Mouse (Mus musculus) forebrain, embryonic 10.5 days (tissue): ENCODE measurements around the gene Csnk1d. TPM values are rescaled to one million over a fixed set of nuclear protein-coding genes. Genes with fewer than 3 reads are reported as not detected.

Source experiments
- DNase-seq: peaks from one replicate; pipeline ENCODE4 v3.0.0-alpha.2; 2017; ENCODE audit warnings: low spot score; ENCODE audit errors: extremely low spot score
- H3K27ac ChIP-seq: fragments of 300-500 bp; sonication (generic); 2 replicates; pipeline ENCODE4 v1.5.1; 2016; ENCODE audit warnings: mild to moderate bottlenecking
- H3K27me3 ChIP-seq: fragments of 300-500 bp; sonication (generic); 2 replicates; pipeline ENCODE4 v1.6.1; 2016; ENCODE audit warnings: mild to moderate bottlenecking; ENCODE audit not compliant: poor library complexity, severe bottlenecking
- H3K36me3 ChIP-seq: fragments of 300-500 bp; sonication (generic); replicated peaks from 2 replicates; pipeline ENCODE4 v1.6.1; 2016; ENCODE audit warnings: mild to moderate bottlenecking, moderate library complexity
- H3K4me1 ChIP-seq: fragments of 300-500 bp; sonication (generic); 2 replicates; pipeline ENCODE4 v1.6.1; 2016
- H3K4me3 ChIP-seq: fragments of 300-500 bp; sonication (generic); 2 replicates; pipeline ENCODE4 v1.5.1; 2016; ENCODE audit warnings: mild to moderate bottlenecking, moderate library complexity
- H3K9me3 ChIP-seq: fragments of 300-500 bp; sonication (generic); 2 replicates; pipeline ENCODE4 v1.6.1; 2016; ENCODE audit warnings: mild to moderate bottlenecking, moderate library complexity
- WGBS: fragments of 180-500 bp; shearing (Covaris S2); methylation state at CpG from one replicate; pipeline ENCODE4 v1.1.7; 2016; 5-methylcytosine and 5-hydroxymethylcytosine counted together
- polyA plus RNA-seq: library from polyadenylated mRNA; unstranded; fragments of >200 nt; fragmentation: Nextera tagmentation; extraction: Ambion mirVana; gene quantifications from 2 replicates; pipeline ENCODE4 v1.2.1, GENCODE M21; 2016

Gene Csnk1d
- polyA plus RNA-seq: 120 and 123 TPM in 2 replicates

GRCm38 (mm10) chr11:120990951-120991526 lies at the start of gene Csnk1d:
Csnk1d (minus strand) TSS chr11:120991330.
- Histone ChIP-seq H3K27ac (peak within 1 kb of the TSS; percentile 100), H3K4me3 (peak within 1 kb of the TSS; percentile 100), H3K9me3 (no peaks in the 10 kb centered on the region), H3K27me3 (no peaks in the 10 kb centered on the region), H3K36me3 (peaks cover 32% of the 10 kb centered on the region), H3K4me1 (peaks cover 51% of the 10 kb centered on the region)
- peak; percentile 98 for DNase-seq
- WGBS: under 1% methylated on average over 59 of the region's 59 CpGs

GRCm38 (mm10) chr11:121039302-121039701 lies 48.2 kb upstream of the Csnk1d start, which contains the start of gene Cd7:
Cd7 (minus strand) TSS chr11:121039418.
- no peaks in the 10 kb centered on the region for H3K4me1 ChIP-seq
- H3K27ac ChIP-seq: no peak within 1 kb of the TSS
- H3K36me3 ChIP-seq: no peaks in the 10 kb centered on the region
- 76% methylated on average over 5 of the region's 5 CpGs for WGBS
- no peak for DNase-seq
- H3K4me3 ChIP-seq: no peak within 1 kb of the TSS
- peaks cover 20% of the 10 kb centered on the region for H3K27me3 ChIP-seq
- H3K9me3 ChIP-seq: no peaks in the 10 kb centered on the region

GRCm38 (mm10) chr11:121038366-121039240 lies 47.5 kb upstream of the Csnk1d start:
- WGBS: 88% methylated on average over 11 of the region's 11 CpGs
- H3K27ac ChIP-seq: no peak overlapping the region
- H3K9me3 ChIP-seq: no peaks in the 10 kb centered on the region
- H3K36me3 ChIP-seq: no peaks in the 10 kb centered on the region
- H3K27me3 ChIP-seq: peaks cover 15% of the 10 kb centered on the region
- no peaks in the 10 kb centered on the region for H3K4me1 ChIP-seq
- H3K4me3 ChIP-seq: no peak overlapping the region
- DNase-seq: no peak

- Histone ChIP-seq H3K27me3 (no peaks in the 10 kb centered on the region; the same call in 1 of the 2 replicates), H3K9me3 (no peaks in the 10 kb centered on the region), H3K4me3 (no peak overlapping the region), H3K36me3 (no peaks in the 10 kb centered on the region), H3K27ac (no peak overlapping the region), H3K4me1 (no peaks in the 10 kb centered on the region)
- WGBS: 90% methylated on average over 5 of the region's 5 CpGs
- no peak for DNase-seq
Measured at GRCm38 (mm10) chr11:121033118-121033517, 42.0 kb upstream of the Csnk1d start.

GRCm38 (mm10) chr11:121027259-121027658 lies 36.1 kb upstream of the Csnk1d start:
- H3K4me3 ChIP-seq: no peak overlapping the region
- no peaks in the 10 kb centered on the region for H3K4me1 ChIP-seq
- H3K36me3 ChIP-seq: no peaks in the 10 kb centered on the region
- no peaks in the 10 kb centered on the region for H3K27me3 ChIP-seq
- 90% methylated on average over 7 of the region's 7 CpGs for WGBS
- no peak for DNase-seq
- H3K9me3 ChIP-seq: no peaks in the 10 kb centered on the region
- no peak overlapping the region for H3K27ac ChIP-seq

GRCm38 (mm10) chr11:121024163-121024562 lies 33.0 kb upstream of the Csnk1d start:
- Histone ChIP-seq H3K36me3 (no peaks in the 10 kb centered on the region), H3K4me3 (no peak overlapping the region), H3K27ac (no peak overlapping the region), H3K9me3 (no peaks in the 10 kb centered on the region), H3K27me3 (no peaks in the 10 kb centered on the region), H3K4me1 (no peaks in the 10 kb centered on the region)
- DNase-seq: no peak
- 78% methylated on average over 6 of the region's 6 CpGs for WGBS

GRCm38 (mm10) chr11:121019501-121019900 lies 28.4 kb upstream of the Csnk1d start:
- H3K4me3 ChIP-seq: no peak overlapping the region
- H3K36me3 ChIP-seq: no peaks in the 10 kb centered on the region
- H3K27me3 ChIP-seq: no peaks in the 10 kb centered on the region
- H3K9me3 ChIP-seq: no peaks in the 10 kb centered on the region
- no peak overlapping the region for H3K27ac ChIP-seq
- no peak for DNase-seq
- H3K4me1 ChIP-seq: no peaks in the 10 kb centered on the region
- WGBS: 84% methylated on average over 5 of the region's 5 CpGs

GRCm38 (mm10) chr11:121017703-121018102 lies 26.6 kb upstream of the Csnk1d start:
- DNase-seq: peak; percentile 59
- Histone ChIP-seq H3K27ac (no peak overlapping the region), H3K36me3 (no peaks in the 10 kb centered on the region), H3K27me3 (no peaks in the 10 kb centered on the region), H3K4me1 (no peaks in the 10 kb centered on the region), H3K9me3 (no peaks in the 10 kb centered on the region), H3K4me3 (no peak overlapping the region)
- WGBS: 37% methylated on average over 3 of the region's 3 CpGs

GRCm38 (mm10) chr11:121015472-121015871 lies 24.3 kb upstream of the Csnk1d start:
- no peaks in the 10 kb centered on the region for H3K9me3 ChIP-seq

GRCm38 (mm10) chr11:121014896-121015300 lies 23.8 kb upstream of the Csnk1d start:
- Histone ChIP-seq H3K9me3 (no peaks in the 10 kb centered on the region), H3K27me3 (no peaks in the 10 kb centered on the region), H3K4me1 (no peaks in the 10 kb centered on the region), H3K36me3 (no peaks in the 10 kb centered on the region), H3K27ac (no peak overlapping the region), H3K4me3 (peak overlapping the region; percentile 27)
- no peak for DNase-seq
- 67% methylated on average over 19 of the region's 19 CpGs for WGBS

More at GRCm38 (mm10) chr11:121015472-121015871, 24.3 kb upstream of the Csnk1d start:
- no peak for DNase-seq
- Histone ChIP-seq H3K36me3 (no peaks in the 10 kb centered on the region), H3K4me3 (no peak overlapping the region), H3K27me3 (no peaks in the 10 kb centered on the region), H3K27ac (no peak overlapping the region), H3K4me1 (no peaks in the 10 kb centered on the region)
- 75% methylated on average over 6 of the region's 6 CpGs for WGBS

GRCm38 (mm10) chr11:121013656-121014055 lies 22.5 kb upstream of the Csnk1d start:
- no peaks in the 10 kb centered on the region for H3K9me3 ChIP-seq
- no peaks in the 10 kb centered on the region for H3K36me3 ChIP-seq
- DNase-seq: no peak
- no peaks in the 10 kb centered on the region for H3K4me1 ChIP-seq
- no peak overlapping the region for H3K4me3 ChIP-seq
- 90% methylated on average over 7 of the region's 7 CpGs for WGBS
- no peak overlapping the region for H3K27ac ChIP-seq
- H3K27me3 ChIP-seq: no peaks in the 10 kb centered on the region

GRCm38 (mm10) chr11:121010044-121010755 lies 19.1 kb upstream of the Csnk1d start:
- H3K27ac ChIP-seq: no peak overlapping the region
- no peaks in the 10 kb centered on the region for H3K9me3 ChIP-seq
- WGBS: 94% methylated on average over 3 of the region's 3 CpGs
- H3K4me3 ChIP-seq: no peak overlapping the region
- DNase-seq: no peak
- no peaks in the 10 kb centered on the region for H3K4me1 ChIP-seq
- no peaks in the 10 kb centered on the region for H3K36me3 ChIP-seq
- no peaks in the 10 kb centered on the region for H3K27me3 ChIP-seq
